ENCODE assay signal across 8 mouse cellular contexts in genomic region chr1:74362325-74363229, GRCm38 (mm10). TPM values are rescaled to one million over a fixed set of nuclear protein-coding genes. Genes with fewer than 3 reads are reported as not detected.
A peak's percentile ranks its signal among the peaks of the same experiment; 100 is the strongest.
DNase-seq lines count a peak whose midpoint lies in the region; ATAC-seq and TF ChIP-seq lines count a peak whose summit lies in the region.
"Had no signal": no experiment of that assay in that cellular context is flagged by ENCODE, and none has a peak within 500 bp of the region (broad histone marks: within the 10 kb centered on the region; RNA-seq: fewer than 3 reads in every experiment).

No protein-coding gene starts in this region.

- no peaks in the 10 kb centered on the region for H3K27me3 ChIP-seq in heart, embryonic 12.5 days (replicated peaks)
- no peaks in the 10 kb centered on the region for H3K27me3 ChIP-seq in lung, postnatal 0 days (replicated peaks; ENCODE audit: insufficient read depth, low read length)
- no peaks in the 10 kb centered on the region for H3K27me3 ChIP-seq in hindbrain, embryonic 14.5 days (ENCODE audit: control insufficient read depth, insufficient read depth, low read length)
- no peaks in the 10 kb centered on the region for H3K27me3 ChIP-seq in neural tube, embryonic 14.5 days (ENCODE audit: control insufficient read depth, insufficient read depth, low read length)

- H3K9ac ChIP-seq in heart, embryonic 12.5 days, result no peak overlapping the region
- H3K9ac ChIP-seq in lung, postnatal 0 days (replicated peaks; ENCODE audit: low read depth), result no peak overlapping the region
- H3K9ac ChIP-seq in hindbrain, embryonic 14.5 days, result no peak overlapping the region
- H3K9ac ChIP-seq in neural tube, embryonic 14.5 days (replicated peaks; ENCODE audit: low read depth, low read length), result no peak overlapping the region

- no peaks in the 10 kb centered on the region for H3K9me3 ChIP-seq in heart, embryonic 12.5 days (replicated peaks)
- H3K9me3 ChIP-seq in lung, postnatal 0 days (ENCODE audit: low read length), result no peaks in the 10 kb centered on the region
- H3K9me3 ChIP-seq in hindbrain, embryonic 14.5 days (ENCODE audit: control insufficient read depth, low read length), result no peaks in the 10 kb centered on the region
- H3K9me3 ChIP-seq in neural tube, embryonic 14.5 days (ENCODE audit: control insufficient read depth, low read length), result no peaks in the 10 kb centered on the region

- no peak for DNase-seq in heart, postnatal 25 days (ENCODE audit: low spot score)
- peak; percentile 27 for DNase-seq in lung, postnatal 0 days (ENCODE audit: low spot score)
- DNase-seq in lung, adult 2 months, result no peak
- DNase-seq in hindbrain, embryonic 14.5 days (ENCODE audit: low spot score), result no peak
- DNase-seq in gastrocnemius, adult 8-10 months (ENCODE audit: low spot score in 2 of 2), result no peak

- H3K4me2 ChIP-seq in heart, embryonic 12.5 days, result 0 out of 2 replicates have a peak overlapping the region, but pooled peaks have one; percentile 24
- no peak overlapping the region for H3K4me2 ChIP-seq in lung, postnatal 0 days (replicated peaks; ENCODE audit: low read depth, low read length)
- H3K4me2 ChIP-seq in hindbrain, embryonic 14.5 days (replicated peaks), result no peak overlapping the region
- H3K4me2 ChIP-seq in neural tube, embryonic 14.5 days (ENCODE audit: low read depth, low read length), result no peak overlapping the region

- H3K27ac ChIP-seq in heart, embryonic 12.5 days (ENCODE audit: poor library complexity, severe bottlenecking), result no peak overlapping the region
- H3K27ac ChIP-seq in lung, postnatal 0 days (ENCODE audit: low read length), result no peak overlapping the region
- H3K27ac ChIP-seq in hindbrain, embryonic 14.5 days, result no peak overlapping the region
- H3K27ac ChIP-seq in neural tube, embryonic 14.5 days (ENCODE audit: low read depth, low read length), result no peak overlapping the region

- no peak overlapping the region for H3K4me3 ChIP-seq in heart, embryonic 12.5 days
- no peak overlapping the region for H3K4me3 ChIP-seq in lung, postnatal 0 days (ENCODE audit: low read depth, low read length)
- no peak overlapping the region for H3K4me3 ChIP-seq in lung, adult 2 months (replicated peaks; ENCODE audit: extremely low read depth, low read depth, low read length)
- H3K4me3 ChIP-seq in hindbrain, embryonic 14.5 days (replicated peaks; ENCODE audit: low read length), result no peak overlapping the region
- no peak overlapping the region for H3K4me3 ChIP-seq in neural tube, embryonic 14.5 days (ENCODE audit: low read depth, low read length)

- no peak for TF ChIP-seq POLR2A in lung, adult 2 months (IDR thresholded peaks at IDR 0.05; ENCODE audit: borderline replicate concordance, extremely low read depth, low read depth, low read length)

- H3K36me3 ChIP-seq in heart, embryonic 12.5 days, result no peaks in the 10 kb centered on the region
- H3K36me3 ChIP-seq in lung, postnatal 0 days (ENCODE audit: insufficient read depth, low read length), result no peaks in the 10 kb centered on the region
- no peaks in the 10 kb centered on the region for H3K36me3 ChIP-seq in hindbrain, embryonic 14.5 days (replicated peaks; ENCODE audit: control insufficient read depth, insufficient read depth)
- H3K36me3 ChIP-seq in neural tube, embryonic 14.5 days (ENCODE audit: control insufficient read depth, insufficient read depth, low read length), result no peaks in the 10 kb centered on the region

- intact Hi-C loops in heart, postnatal 25 days (cut with DNase I), result loop anchor here (1.0 to 2.0 kb wide), 4 partner anchors 22 to 158 kb away; no protein-coding TSS in a partner anchor

- 52% methylated on average over 17 of the region's 17 CpGs for WGBS in heart, embryonic 12.5 days
- 59% methylated on average over 15 of the region's 17 CpGs for WGBS in lung, postnatal 0 days
- WGBS in lung, adult 2 months, result 61% methylated on average over 17 of the region's 17 CpGs
- WGBS in hindbrain, embryonic 14.5 days, result 64% methylated on average over 17 of the region's 17 CpGs
- 71% methylated on average over 17 of the region's 17 CpGs for whole genome bisulfite sequencing in neural tube, embryonic 14.5 days

- no peak for ATAC-seq in heart, embryonic 12.5 days (ENCODE audit: insufficient number of reproducible peaks, low FRiP score)
- ATAC-seq in lung, postnatal 0 days, result 0 out of 2 replicates have a peak, but pooled peaks have one; percentile 13
- ATAC-seq in hindbrain, embryonic 14.5 days (ENCODE audit: low FRiP score), result peak; percentile 37; the same call in 1 of the 2 replicates
- ATAC-seq in neural tube, embryonic 14.5 days (ENCODE audit: low read depth), result peak; percentile 20; the same call in 1 of the 2 replicates

- no peak for TF ChIP-seq CTCF in lung, postnatal 0 days (IDR thresholded peaks at IDR 0.05)
- no peak for TF ChIP-seq CTCF in lung, adult 2 months (IDR thresholded peaks at IDR 0.05; ENCODE audit: insufficient read depth, low read length)

- H3K4me1 ChIP-seq in heart, embryonic 12.5 days (replicated peaks), result peaks cover under 1% of the 10 kb centered on the region
- no peaks in the 10 kb centered on the region for H3K4me1 ChIP-seq in lung, postnatal 0 days (ENCODE audit: insufficient read depth, low read depth, low read length)
- H3K4me1 ChIP-seq in lung, adult 2 months (ENCODE audit: control insufficient read depth, insufficient read depth, low read length), result no peaks in the 10 kb centered on the region
- H3K4me1 ChIP-seq in hindbrain, embryonic 14.5 days (replicated peaks; ENCODE audit: control insufficient read depth, insufficient read depth, low read length), result no peaks in the 10 kb centered on the region
- H3K4me1 ChIP-seq in neural tube, embryonic 14.5 days (ENCODE audit: control insufficient read depth, insufficient read depth, low read length), result no peaks in the 10 kb centered on the region

- no peak for TF ChIP-seq EP300 in lung, postnatal 0 days (IDR thresholded peaks at IDR 0.05)

RNA-seq across cellular contexts. Expression of gene Catip, which starts 0.7 kb away (rescaled TPM):
- 0.46 TPM in 2 replicates for polyA plus RNA-seq in heart, embryonic 12.5 days (2016; fragmentation: Nextera tagmentation; extraction: Ambion mirVana)
- total RNA-seq in heart, postnatal 25 days (2021), result under 1 TPM; 0.18 to 0.28 TPM
- 3.4 and 5.1 TPM in 2 replicates for polyA plus RNA-seq in lung, postnatal 0 days (2015; fragmentation: Nextera tagmentation; extraction: Ambion mirVana)
- polyA plus RNA-seq in lung, adult 2 months (2012; rRNA removed), result 10.2 TPM in 2 replicates
- 1.2 and 1.7 TPM in 2 replicates for polyA plus RNA-seq in hindbrain, embryonic 14.5 days (2014; fragmentation: Nextera tagmentation; extraction: Ambion mirVana)
- 0.86 and 1.1 TPM in 2 replicates for polyA plus RNA-seq in neural tube, embryonic 14.5 days (2014; fragmentation: Nextera tagmentation; extraction: Ambion mirVana)
- under 1 TPM in 3 of 4 experiments, not detected in 1; 0.21 to 0.44 (median 0.36) TPM for total RNA-seq in gastrocnemius, adult 8-10 months (2022)
- total RNA-seq: neutrophil, adult 5-6 weeks had no signal

RNA-seq across cellular contexts. Expression of gene Slc11a1, which starts 12.4 kb away (rescaled TPM):
- 1.3 and 1.5 TPM in 2 replicates for polyA plus RNA-seq in heart, embryonic 12.5 days (2016; fragmentation: Nextera tagmentation; extraction: Ambion mirVana)
- 1 to 10 TPM; 2.5 to 3.2 TPM for total RNA-seq in heart, postnatal 25 days (2021)
- polyA plus RNA-seq in lung, postnatal 0 days (2015; fragmentation: Nextera tagmentation; extraction: Ambion mirVana), result 4.6 and 4.8 TPM in 2 replicates
- polyA plus RNA-seq in lung, adult 2 months (2012; rRNA removed), result 33.3 and 41.8 TPM in 2 replicates
- polyA plus RNA-seq in hindbrain, embryonic 14.5 days (2014; fragmentation: Nextera tagmentation; extraction: Ambion mirVana), result 2.7 and 2.9 TPM in 2 replicates
- 1.7 and 2.2 TPM in 2 replicates for polyA plus RNA-seq in neural tube, embryonic 14.5 days (2014; fragmentation: Nextera tagmentation; extraction: Ambion mirVana)
- total RNA-seq in gastrocnemius, adult 8-10 months (2022), result 1 to 10 TPM; 2.1 to 6.5 (median 5.1) TPM

RNA-seq across cellular contexts. Expression of gene Ctdsp1, which starts 28.7 kb away (rescaled TPM):
- polyA plus RNA-seq in heart, embryonic 12.5 days (2016; fragmentation: Nextera tagmentation; extraction: Ambion mirVana), result 54.5 and 55.9 TPM in 2 replicates
- 100 to 1,000 TPM; 123 to 139 TPM for total RNA-seq in heart, postnatal 25 days (2021)
- 72.5 and 75.0 TPM in 2 replicates for polyA plus RNA-seq in lung, postnatal 0 days (2015; fragmentation: Nextera tagmentation; extraction: Ambion mirVana)
- polyA plus RNA-seq in lung, adult 2 months (2012; rRNA removed), result 197 and 200 TPM in 2 replicates
- 20.3 and 20.8 TPM in 2 replicates for polyA plus RNA-seq in hindbrain, embryonic 14.5 days (2014; fragmentation: Nextera tagmentation; extraction: Ambion mirVana)
- polyA plus RNA-seq in neural tube, embryonic 14.5 days (2014; fragmentation: Nextera tagmentation; extraction: Ambion mirVana), result 12.5 and 19.0 TPM in 2 replicates
- total RNA-seq in gastrocnemius, adult 8-10 months (2022), result 100 to 1,000 TPM; 105 to 110 (median 107) TPM

RNA-seq across cellular contexts. Expression of gene Vil1, which starts 46.6 kb away (rescaled TPM):
- polyA plus RNA-seq in heart, embryonic 12.5 days (2016; fragmentation: Nextera tagmentation; extraction: Ambion mirVana), result 0.27 and 0.28 TPM in 2 replicates
- total RNA-seq in heart, postnatal 25 days (2021), result 1 to 10 TPM in 1 of 2 experiments, under 1 TPM in 1; 0.57 to 1.0 TPM
- polyA plus RNA-seq in lung, postnatal 0 days (2015; fragmentation: Nextera tagmentation; extraction: Ambion mirVana), result 0.75 and 1.3 TPM in 2 replicates
- 0.31 and 1.1 TPM in 2 replicates for polyA plus RNA-seq in lung, adult 2 months (2012; rRNA removed)
- polyA plus RNA-seq in hindbrain, embryonic 14.5 days (2014; fragmentation: Nextera tagmentation; extraction: Ambion mirVana), result 0.16 and 0.34 TPM in 2 replicates
- polyA plus RNA-seq in neural tube, embryonic 14.5 days (2014; fragmentation: Nextera tagmentation; extraction: Ambion mirVana), result 0.17 and 0.20 TPM in 2 replicates
- total RNA-seq in gastrocnemius, adult 8-10 months (2022), result not detected
- total RNA-seq: neutrophil, adult 5-6 weeks had no signal

RNA-seq across cellular contexts. Expression of gene Tmbim1, which starts 57.2 kb away (rescaled TPM):
- 41.1 and 42.9 TPM in 2 replicates for polyA plus RNA-seq in heart, embryonic 12.5 days (2016; fragmentation: Nextera tagmentation; extraction: Ambion mirVana)
- total RNA-seq in heart, postnatal 25 days (2021), result 10 to 100 TPM; 38.4 to 41.5 TPM
- polyA plus RNA-seq in lung, postnatal 0 days (2015; fragmentation: Nextera tagmentation; extraction: Ambion mirVana), result 148 and 149 TPM in 2 replicates
- 567 and 655 TPM in 2 replicates for polyA plus RNA-seq in lung, adult 2 months (2012; rRNA removed)
- 8.0 TPM in 2 replicates for polyA plus RNA-seq in hindbrain, embryonic 14.5 days (2014; fragmentation: Nextera tagmentation; extraction: Ambion mirVana)
- polyA plus RNA-seq in neural tube, embryonic 14.5 days (2014; fragmentation: Nextera tagmentation; extraction: Ambion mirVana), result 7.3 and 7.5 TPM in 2 replicates
- 10 to 100 TPM; 31.3 to 38.1 (median 32.9) TPM for total RNA-seq in gastrocnemius, adult 8-10 months (2022)
